24 mouse cellular contexts compared by ENCODE assay signal in genomic region chr9:52052221-52052620, GRCm38 (mm10).
"Had no signal": no experiment of that assay in that cellular context is flagged by ENCODE, and none has a peak within 500 bp of the region (broad histone marks: within the 10 kb centered on the region; RNA-seq: fewer than 3 reads in every experiment).

No protein-coding gene starts in this region.

- H3K4me3 ChIP-seq: heart, embryonic 15.5 days; hindbrain, embryonic 13.5 days; hindbrain, embryonic 15.5 days; kidney, embryonic 15.5 days; limb, embryonic 13.5 days; limb, embryonic 15.5 days; liver, embryonic 13.5 days; liver, embryonic 15.5 days had no signal

- H3K9me3 ChIP-seq: heart, embryonic 15.5 days; hindbrain, embryonic 13.5 days; hindbrain, embryonic 15.5 days; kidney, embryonic 15.5 days; limb, embryonic 13.5 days; limb, embryonic 15.5 days; liver, embryonic 13.5 days; liver, embryonic 15.5 days had no signal

- DNase-seq: forebrain, postnatal 0 days; gastrocnemius, postnatal 14 days; gastrocnemius, postnatal 36 days; heart, adult 18-20 months; heart, postnatal 14 days; kidney, adult 11 months; kidney, adult 2 months; kidney, adult 9 months; kidney, postnatal 14 days; kidney, postnatal 36 days; layer of hippocampus, adult 9-11 months; layer of hippocampus, postnatal 36 days; left cerebral cortex, postnatal 4 days; liver, embryonic 13.5 days had no signal

- ATAC-seq: forebrain, postnatal 0 days; hindbrain, postnatal 0 days; intestine, embryonic 16.5 days had no signal

- H3K4me2 ChIP-seq: heart, embryonic 15.5 days; hindbrain, embryonic 13.5 days; hindbrain, embryonic 15.5 days; kidney, embryonic 15.5 days; limb, embryonic 13.5 days; limb, embryonic 15.5 days; liver, embryonic 13.5 days; liver, embryonic 15.5 days had no signal

- H3K27ac ChIP-seq: heart, embryonic 15.5 days; hindbrain, embryonic 13.5 days; hindbrain, embryonic 15.5 days; hindbrain, postnatal 0 days; kidney, embryonic 15.5 days; kidney, postnatal 0 days; limb, embryonic 13.5 days; limb, embryonic 15.5 days; liver, embryonic 13.5 days; liver, embryonic 15.5 days had no signal

- H3K36me3 ChIP-seq: heart, embryonic 15.5 days; hindbrain, embryonic 13.5 days; hindbrain, embryonic 15.5 days; kidney, embryonic 15.5 days; limb, embryonic 13.5 days; limb, embryonic 15.5 days; liver, embryonic 13.5 days; liver, embryonic 15.5 days had no signal

- H3K27me3 ChIP-seq: heart, embryonic 15.5 days; hindbrain, embryonic 13.5 days; hindbrain, embryonic 15.5 days; kidney, embryonic 15.5 days; limb, embryonic 13.5 days; limb, embryonic 15.5 days; liver, embryonic 13.5 days; liver, embryonic 15.5 days had no signal

- H3K9ac ChIP-seq: forebrain, postnatal 0 days; heart, embryonic 15.5 days; hindbrain, embryonic 13.5 days; hindbrain, embryonic 15.5 days; kidney, embryonic 15.5 days; limb, embryonic 13.5 days; limb, embryonic 15.5 days; liver, embryonic 13.5 days; liver, embryonic 15.5 days had no signal
